Mouse (Mus musculus) megakaryocyte, embryonic 14.5 days (primary cell): ENCODE data around the gene Adgrl3.

ENCODE experiments used
- FLI1 ChIP-seq: IDR thresholded peaks from 2 replicates; pipeline ENCODE4 v1.6.1; 2012; ENCODE audit warnings: low read length, inconsistent platforms, mixed read lengths
- GATA1 ChIP-seq: IDR thresholded peaks from 3 replicates; pipeline ENCODE4 v1.6.1; 2012; ENCODE audit warnings: mixed read lengths, low read length, inconsistent platforms, borderline replicate concordance

DNA sequence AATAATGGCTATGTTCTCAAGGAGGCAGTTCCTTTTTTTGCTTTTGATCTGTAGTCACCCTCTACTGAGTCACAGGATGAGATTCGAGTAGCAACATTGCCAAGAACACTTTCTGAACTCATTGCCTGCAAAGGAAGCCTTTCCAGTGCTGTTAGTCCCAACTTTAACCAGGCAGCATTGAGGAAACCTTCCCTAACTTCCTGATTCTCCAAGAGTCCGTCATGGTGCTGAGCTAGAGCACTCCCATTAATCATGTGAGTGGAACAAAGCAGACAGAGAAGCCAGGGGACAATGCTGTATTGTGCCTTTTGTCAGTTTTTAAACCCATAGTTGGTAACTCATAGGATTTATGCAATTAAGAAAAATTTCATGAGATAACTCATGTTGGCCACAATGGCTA lies 345.3 kb downstream of the Adgrl3 start:
- TF ChIP-seq GATA1 (no peak), FLI1 (no peak)
